Mouse (Mus musculus): ENCODE data around the gene Dvl1. TPM values are rescaled to one million over a fixed set of nuclear protein-coding genes. Genes with fewer than 3 reads are reported as not detected.

Gene Dvl1
- polyA plus RNA-seq, 1 experiment = 8.1 TPM

DNA sequence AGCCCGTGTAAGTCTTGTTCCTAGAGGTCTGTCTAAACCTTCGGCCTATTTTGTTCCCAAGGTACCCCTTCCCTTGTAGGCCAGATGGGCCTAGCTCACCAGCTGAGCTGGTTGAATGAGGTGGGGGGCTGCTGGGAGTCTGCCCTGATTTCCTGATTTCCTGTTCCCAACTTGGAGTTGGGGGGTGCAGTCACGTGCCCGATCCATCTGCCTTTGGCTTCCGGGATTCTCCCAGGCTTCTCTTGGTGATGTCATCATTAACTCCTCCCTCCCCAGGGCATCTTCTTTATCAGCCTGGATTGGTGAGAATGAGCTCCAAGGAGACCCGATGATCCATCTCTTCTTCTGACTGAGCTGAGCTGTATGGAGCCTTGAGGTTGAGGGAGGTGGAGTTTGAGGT lies 48.0 kb downstream of the Dvl1 start:
- H3K9me3 ChIP-seq (ENCODE audit: control insufficient read depth, low read length) = peaks cover 9% of the 10 kb centered on the region
- peaks cover 54% of the 10 kb centered on the region for H3K36me3 ChIP-seq (ENCODE audit: control insufficient read depth)
- TF ChIP-seq TAL1 (IDR thresholded peaks at IDR 0.05; ENCODE audit: low read length) (no peak), GATA1 (IDR thresholded peaks at IDR 0.05; ENCODE audit: low read length) (no peak)
- H3K4me1 ChIP-seq (ENCODE audit: control insufficient read depth) = peaks cover 56% of the 10 kb centered on the region
- H3K27me3 ChIP-seq (ENCODE audit: control insufficient read depth) = no peaks in the 10 kb centered on the region
- H3K4me3 ChIP-seq (replicated peaks) = peak overlapping the region; percentile 89

DNA sequence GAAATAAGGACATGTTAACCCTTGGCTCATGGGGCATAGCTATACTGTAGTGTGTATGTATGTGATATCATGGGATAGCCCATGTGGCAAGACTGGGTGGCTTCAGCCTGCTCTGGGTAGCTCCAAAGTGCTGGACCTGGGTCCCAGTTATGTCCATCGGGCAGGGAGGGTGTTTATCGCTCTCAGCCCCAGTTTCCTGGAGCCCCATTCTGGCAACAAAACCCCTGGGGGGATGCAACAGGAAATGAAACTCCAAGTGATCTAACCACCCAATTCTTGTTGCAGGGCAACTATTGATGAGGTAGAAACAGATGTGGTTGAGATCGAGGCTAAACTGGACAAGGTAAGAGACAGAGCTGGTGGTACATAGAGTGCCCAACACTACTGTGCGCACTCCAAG lies 48.6 kb downstream of the Dvl1 start:
- Histone ChIP-seq H3K9me3 (ENCODE audit: control insufficient read depth, low read length) (peaks cover 9% of the 10 kb centered on the region), H3K36me3 (ENCODE audit: control insufficient read depth) (peaks cover 60% of the 10 kb centered on the region), H3K27me3 (ENCODE audit: control insufficient read depth) (no peaks in the 10 kb centered on the region), H3K4me1 (ENCODE audit: control insufficient read depth) (peaks cover 50% of the 10 kb centered on the region), H3K4me3 (replicated peaks) (no peak overlapping the region)
- TF ChIP-seq TAL1 (IDR thresholded peaks at IDR 0.05; ENCODE audit: low read length) (no peak), GATA1 (IDR thresholded peaks at IDR 0.05; ENCODE audit: low read length) (no peak)

DNA sequence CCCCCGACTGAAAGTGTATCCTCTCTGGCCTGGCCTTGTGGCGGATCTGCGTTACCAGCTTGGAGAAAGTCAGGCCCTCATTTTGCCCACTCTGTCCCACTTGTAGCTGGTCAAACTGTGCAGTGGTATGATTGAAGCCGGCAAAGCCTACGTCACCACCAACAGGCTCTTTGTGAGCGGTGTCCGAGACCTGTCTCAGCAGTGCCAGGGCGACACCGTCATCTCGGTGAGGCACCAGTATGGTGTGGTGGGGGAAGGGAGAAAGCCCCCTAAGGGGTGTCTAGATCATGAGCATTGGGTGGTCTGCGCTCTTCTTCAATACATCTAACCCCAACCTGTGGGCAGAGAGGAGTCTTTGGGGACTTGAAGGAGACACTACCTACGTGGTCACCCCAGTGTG lies 49.3 kb downstream of the Dvl1 start:
- Histone ChIP-seq H3K4me1 (ENCODE audit: control insufficient read depth) (peaks cover 44% of the 10 kb centered on the region), H3K36me3 (ENCODE audit: control insufficient read depth) (peaks cover 66% of the 10 kb centered on the region), H3K4me3 (replicated peaks) (no peak overlapping the region), H3K27me3 (ENCODE audit: control insufficient read depth) (no peaks in the 10 kb centered on the region), H3K9me3 (ENCODE audit: control insufficient read depth, low read length) (peaks cover 9% of the 10 kb centered on the region)
- TF ChIP-seq TAL1 (IDR thresholded peaks at IDR 0.05; ENCODE audit: low read length) (no peak), GATA1 (IDR thresholded peaks at IDR 0.05; ENCODE audit: low read length) (no peak)

DNA sequence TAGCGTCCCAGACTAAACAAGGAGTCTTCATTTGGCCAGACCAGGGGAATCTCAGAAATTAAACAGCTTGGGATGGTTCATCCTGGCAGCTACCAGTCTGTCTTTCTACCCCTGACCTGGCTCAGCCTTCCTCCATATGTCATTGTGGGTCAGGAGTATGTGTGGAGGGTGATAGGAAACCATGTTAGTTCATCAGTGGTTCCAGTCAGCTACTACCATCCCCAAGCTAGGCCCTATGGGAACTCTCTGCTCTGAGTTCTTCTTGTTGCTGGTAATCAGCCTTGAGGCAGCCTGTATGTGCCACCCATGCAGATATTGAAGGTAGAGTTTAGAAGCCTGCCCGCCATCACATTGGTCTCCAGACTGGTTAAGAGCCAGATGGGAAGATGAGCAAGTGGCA lies 51.1 kb downstream of the Dvl1 start:
- Histone ChIP-seq H3K36me3 (ENCODE audit: control insufficient read depth) (peaks cover 82% of the 10 kb centered on the region), H3K27me3 (ENCODE audit: control insufficient read depth) (no peaks in the 10 kb centered on the region), H3K9me3 (ENCODE audit: control insufficient read depth, low read length) (peaks cover 9% of the 10 kb centered on the region), H3K4me1 (ENCODE audit: control insufficient read depth) (peaks cover 28% of the 10 kb centered on the region), H3K4me3 (replicated peaks) (no peak overlapping the region)
- TF ChIP-seq GATA1 (IDR thresholded peaks at IDR 0.05; ENCODE audit: low read length) (no peak), TAL1 (IDR thresholded peaks at IDR 0.05; ENCODE audit: low read length) (no peak)

DNA sequence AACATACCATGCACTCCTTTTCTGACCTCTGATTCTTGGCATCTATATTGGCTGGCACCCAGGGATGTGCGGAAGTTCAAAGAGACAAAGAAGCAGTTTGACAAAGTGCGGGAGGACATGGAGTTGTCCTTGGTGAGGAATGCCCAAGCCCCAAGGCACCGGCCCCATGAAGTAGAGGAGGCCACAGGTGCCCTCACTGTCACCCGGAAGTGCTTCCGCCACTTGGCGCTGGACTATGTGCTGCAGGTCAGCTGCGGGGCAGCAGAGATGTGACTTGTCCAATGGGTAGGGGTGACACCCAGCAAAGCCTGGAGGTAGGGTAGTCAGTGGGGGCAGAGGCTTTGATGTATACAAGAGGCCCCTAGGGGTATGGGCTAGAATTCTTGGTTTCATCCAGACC lies 52.2 kb downstream of the Dvl1 start:
- H3K27me3 ChIP-seq (ENCODE audit: control insufficient read depth) = no peaks in the 10 kb centered on the region
- no peak overlapping the region for H3K4me3 ChIP-seq (replicated peaks)
- peaks cover 18% of the 10 kb centered on the region for H3K4me1 ChIP-seq (ENCODE audit: control insufficient read depth)
- H3K36me3 ChIP-seq (ENCODE audit: control insufficient read depth) = peaks cover 91% of the 10 kb centered on the region
- TF ChIP-seq GATA1 (IDR thresholded peaks at IDR 0.05; ENCODE audit: low read length) (no peak), TAL1 (IDR thresholded peaks at IDR 0.05; ENCODE audit: low read length) (no peak)
- H3K9me3 ChIP-seq (ENCODE audit: control insufficient read depth, low read length) = peaks cover 9% of the 10 kb centered on the region

DNA sequence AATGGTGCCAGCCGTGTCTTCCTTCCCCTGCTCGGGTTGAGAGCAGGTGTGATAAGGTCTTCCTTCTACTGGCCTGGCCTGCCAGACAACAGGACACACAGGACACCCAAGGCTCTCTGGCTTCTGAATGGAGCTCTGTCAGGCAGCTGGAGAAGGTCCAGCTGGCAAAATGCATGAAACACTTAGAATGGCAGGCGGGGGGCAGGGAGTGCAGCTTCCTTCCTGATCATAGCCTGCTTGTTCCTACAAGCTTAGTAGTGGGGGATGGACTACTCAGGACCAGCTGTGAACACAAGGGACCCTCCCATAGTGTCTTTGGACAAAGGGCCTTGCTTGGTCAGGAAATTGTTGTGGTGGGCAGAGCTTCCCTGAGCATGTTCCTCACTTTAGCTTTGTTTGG lies 54.0 kb downstream of the Dvl1 start:
- Histone ChIP-seq H3K27me3 (ENCODE audit: control insufficient read depth) (no peaks in the 10 kb centered on the region), H3K9me3 (ENCODE audit: control insufficient read depth, low read length) (peaks cover 9% of the 10 kb centered on the region), H3K4me3 (replicated peaks) (no peak overlapping the region), H3K36me3 (ENCODE audit: control insufficient read depth) (peaks cover 96% of the 10 kb centered on the region), H3K4me1 (ENCODE audit: control insufficient read depth) (no peaks in the 10 kb centered on the region; the same call in 1 of the 2 replicates)
- TF ChIP-seq TAL1 (IDR thresholded peaks at IDR 0.05; ENCODE audit: low read length) = no peak
- TF ChIP-seq GATA1 (IDR thresholded peaks at IDR 0.05; ENCODE audit: low read length) = no peak

DNA sequence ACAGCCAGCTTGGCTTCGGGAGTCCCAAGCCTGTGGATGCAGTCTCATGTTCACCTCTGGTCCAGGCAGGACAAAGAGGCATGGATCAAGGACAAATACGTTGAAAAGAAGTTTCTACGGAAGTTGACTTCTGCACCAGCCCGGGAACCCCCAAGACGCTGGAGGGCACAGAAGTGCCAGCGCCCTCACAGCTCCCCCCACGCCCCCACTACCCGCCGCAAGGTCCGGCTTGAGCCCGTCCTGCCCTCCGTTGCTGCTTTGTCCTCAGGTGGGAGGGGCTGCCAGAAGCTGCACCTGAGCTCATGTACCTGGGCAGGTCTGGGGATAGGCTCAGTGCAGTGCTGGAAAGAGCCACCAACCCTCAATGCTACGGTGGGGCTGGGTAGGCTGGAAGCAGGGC lies 56.0 kb downstream of the Dvl1 start:
- H3K36me3 ChIP-seq (ENCODE audit: control insufficient read depth) = peaks cover 91% of the 10 kb centered on the region
- no peak overlapping the region for H3K4me3 ChIP-seq (replicated peaks)
- no peaks in the 10 kb centered on the region for H3K9me3 ChIP-seq (ENCODE audit: control insufficient read depth, low read length)
- no peaks in the 10 kb centered on the region for H3K27me3 ChIP-seq (ENCODE audit: control insufficient read depth)
- no peaks in the 10 kb centered on the region for H3K4me1 ChIP-seq (ENCODE audit: control insufficient read depth)
- TF ChIP-seq TAL1 (IDR thresholded peaks at IDR 0.05; ENCODE audit: low read length) (no peak), GATA1 (IDR thresholded peaks at IDR 0.05; ENCODE audit: low read length) (no peak)

DNA sequence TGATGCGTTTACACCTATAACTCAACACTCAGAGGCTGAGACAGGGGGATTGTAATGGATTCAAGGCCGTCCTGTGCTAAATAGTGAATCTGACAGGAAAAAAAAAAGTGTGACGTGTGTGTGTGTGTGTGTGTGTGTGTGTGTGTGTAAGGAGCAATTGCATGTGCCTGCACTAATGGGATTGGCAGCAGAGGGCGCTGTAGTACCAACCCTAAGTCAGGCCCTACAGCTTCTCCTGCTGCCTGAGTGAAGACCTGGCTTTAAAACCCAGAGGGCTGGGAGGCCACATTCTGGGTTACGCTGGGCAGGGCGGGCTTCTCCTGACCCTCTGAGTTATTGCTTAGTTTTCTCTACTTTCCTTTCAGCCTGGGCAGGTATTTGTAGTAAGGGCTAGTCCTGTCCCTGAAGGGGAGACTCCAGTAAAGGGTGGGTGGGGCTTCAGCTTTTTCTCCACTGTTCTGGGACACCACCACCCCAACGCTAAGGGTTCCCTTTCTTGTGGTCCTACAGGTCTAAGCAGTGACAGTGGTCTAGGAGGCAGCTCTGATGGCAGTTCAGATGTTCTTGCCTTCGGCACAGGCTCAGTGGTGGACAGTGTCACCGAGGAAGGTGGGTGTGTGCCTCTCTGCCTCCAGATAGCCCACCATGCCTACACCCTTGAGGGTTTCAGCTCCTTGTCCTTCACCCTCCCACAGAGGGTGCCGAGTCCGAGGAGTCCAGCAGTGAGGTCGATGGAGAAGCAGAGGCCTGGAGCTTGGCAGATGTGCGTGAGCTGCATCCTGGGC lies 57.3 kb downstream of the Dvl1 start:
- Histone ChIP-seq H3K4me3 (replicated peaks) (no peak overlapping the region), H3K4me1 (ENCODE audit: control insufficient read depth) (no peaks in the 10 kb centered on the region), H3K27me3 (ENCODE audit: control insufficient read depth) (no peaks in the 10 kb centered on the region), H3K36me3 (ENCODE audit: control insufficient read depth) (peaks cover 79% of the 10 kb centered on the region), H3K9me3 (ENCODE audit: control insufficient read depth, low read length) (no peaks in the 10 kb centered on the region)
- TF ChIP-seq GATA1 (IDR thresholded peaks at IDR 0.05; ENCODE audit: low read length) (no peak), TAL1 (IDR thresholded peaks at IDR 0.05; ENCODE audit: low read length) (no peak)

DNA sequence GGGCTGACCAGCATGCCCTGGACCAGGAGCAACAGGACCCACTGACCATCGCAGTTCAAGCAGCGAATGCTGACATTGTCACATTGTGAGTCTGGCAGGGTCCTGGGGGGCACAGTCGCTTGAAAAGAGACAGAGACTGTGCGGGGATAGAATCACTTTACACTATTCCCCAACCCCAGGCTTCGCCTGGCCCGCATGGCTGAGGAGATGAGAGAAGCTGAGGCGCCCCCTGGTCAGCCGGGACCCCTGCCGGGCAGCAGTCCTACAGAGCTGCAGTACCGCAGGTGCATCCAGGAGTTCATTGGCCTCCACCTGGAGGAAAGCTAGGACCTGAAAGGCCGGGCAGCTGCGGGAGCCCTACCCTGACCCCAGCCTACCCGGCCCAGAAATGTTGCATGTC lies 58.4 kb downstream of the Dvl1 start:
- Histone ChIP-seq H3K9me3 (ENCODE audit: control insufficient read depth, low read length) (no peaks in the 10 kb centered on the region), H3K4me1 (ENCODE audit: control insufficient read depth) (no peaks in the 10 kb centered on the region), H3K4me3 (replicated peaks) (no peak overlapping the region), H3K27me3 (ENCODE audit: control insufficient read depth) (no peaks in the 10 kb centered on the region), H3K36me3 (ENCODE audit: control insufficient read depth) (peaks cover 68% of the 10 kb centered on the region)
- TF ChIP-seq GATA1 (IDR thresholded peaks at IDR 0.05; ENCODE audit: low read length) (no peak), TAL1 (IDR thresholded peaks at IDR 0.05; ENCODE audit: low read length) (no peak)

DNA sequence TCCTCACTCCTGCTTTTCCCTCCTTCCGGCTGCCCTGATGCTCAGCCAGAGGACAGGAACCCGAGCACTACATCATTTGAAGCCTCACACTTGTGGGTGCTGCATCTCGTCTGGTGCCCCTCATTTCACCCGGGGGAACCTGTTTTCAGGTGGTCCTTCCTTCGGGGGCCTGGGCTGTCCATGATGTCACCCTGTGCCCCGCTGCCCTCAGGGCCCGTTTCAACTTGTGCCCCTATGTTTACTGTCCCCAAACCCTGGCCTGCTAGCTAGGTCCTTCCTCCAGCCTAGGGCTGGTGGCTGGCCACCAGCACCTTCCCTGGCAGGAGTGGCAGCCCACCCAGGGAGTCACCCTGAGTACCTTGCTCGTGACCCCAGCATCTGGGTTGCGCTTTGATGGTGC lies 58.9 kb downstream of the Dvl1 start:
- H3K36me3 ChIP-seq (ENCODE audit: control insufficient read depth) = peaks cover 63% of the 10 kb centered on the region
- TF ChIP-seq GATA1 (IDR thresholded peaks at IDR 0.05; ENCODE audit: low read length) = no peak
- no peak for TF ChIP-seq TAL1 (IDR thresholded peaks at IDR 0.05; ENCODE audit: low read length)
- no peaks in the 10 kb centered on the region for H3K9me3 ChIP-seq (ENCODE audit: control insufficient read depth, low read length)
- H3K4me3 ChIP-seq (replicated peaks) = no peak overlapping the region
- no peaks in the 10 kb centered on the region for H3K27me3 ChIP-seq (ENCODE audit: control insufficient read depth)
- no peaks in the 10 kb centered on the region for H3K4me1 ChIP-seq (ENCODE audit: control insufficient read depth)

Measured in erythroblast, embryonic 14.5 days (primary cell).